Mouse (Mus musculus) gastrocnemius, postnatal 14 days (tissue): ENCODE data around the gene Slc13a2. TPM values are rescaled to one million over a fixed set of nuclear protein-coding genes. Genes with fewer than 3 reads are reported as not detected.

Source experiments
- DNase-seq: peaks from one replicate; pipeline ENCODE4 v3.0.0; 2021; ENCODE audit warnings: mixed read lengths
- intact Hi-C: fragments of 180-260 bp; cut with DNase I; formaldehyde crosslinking; loops from one replicate; pipeline ENCODE4 v1.15.1; 2025; ENCODE audit warnings: low total_unique reads
- total RNA-seq, 2 experiments: library from RNA; stranded (reverse); gene quantifications; 2 replicates each; pipeline ENCODE4 v1.2.3; 2021

Gene Slc13a2
- total RNA-seq, 2 experiments from 2014 or later, result not detected

GRCm38 (mm10) chr11:78360789-78361131, 61.3 kb downstream of the Slc13a2 start:
- no peak for DNase-seq
- intact Hi-C loops, result loop anchor here (2.0 kb wide), 1 partner anchor 34 kb away; no protein-coding TSS in a partner anchor

- intact Hi-C loops, result loop anchor here (2.0 kb wide), 1 partner anchor 35 kb away; no protein-coding TSS in a partner anchor
- DNase-seq, result peak; percentile 70
Observed at GRCm38 (mm10) chr11:78360125-78360788, 61.8 kb downstream of the Slc13a2 start.

DNA sequence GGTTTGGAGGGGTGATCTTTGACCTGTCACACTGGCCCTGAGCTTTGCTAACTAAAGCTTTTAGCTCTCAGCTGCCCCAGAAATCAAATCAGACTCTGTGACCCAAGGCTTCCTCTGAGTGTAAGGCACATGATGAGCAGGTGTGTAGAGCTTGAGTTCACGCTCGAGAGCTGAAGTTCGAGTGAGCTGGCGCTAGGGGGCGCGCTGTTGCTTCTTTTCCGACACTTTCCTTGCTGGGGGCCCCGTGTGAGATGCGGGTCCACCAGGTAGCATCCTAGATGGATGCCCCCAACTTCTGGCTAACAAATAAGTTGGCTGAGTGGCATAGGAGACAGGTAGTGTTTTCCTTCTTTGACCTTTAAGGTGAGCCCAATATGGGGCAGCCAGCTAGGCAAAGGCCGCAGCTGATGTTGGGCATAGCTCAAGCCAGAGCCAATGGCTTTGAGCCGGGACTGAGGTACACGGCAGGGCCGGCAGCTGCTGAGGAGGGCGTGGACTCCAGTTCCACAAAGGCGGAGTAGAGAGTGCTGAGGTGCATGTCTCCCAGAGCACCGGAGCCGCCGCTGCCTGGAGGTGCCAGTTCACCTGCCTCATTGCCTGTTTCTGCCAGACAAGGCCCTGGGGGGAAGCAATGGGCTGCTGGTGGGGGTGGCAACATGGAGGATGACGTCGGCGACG, 63.5 kb downstream of the Slc13a2 start:
- no peak for DNase-seq
- intact Hi-C loops, result no loop called here

- peak; percentile 67 for DNase-seq
- intact Hi-C loops, result no loop called here
Observed at GRCm38 (mm10) chr11:78355471-78356238, 66.4 kb downstream of the Slc13a2 start.

DNA sequence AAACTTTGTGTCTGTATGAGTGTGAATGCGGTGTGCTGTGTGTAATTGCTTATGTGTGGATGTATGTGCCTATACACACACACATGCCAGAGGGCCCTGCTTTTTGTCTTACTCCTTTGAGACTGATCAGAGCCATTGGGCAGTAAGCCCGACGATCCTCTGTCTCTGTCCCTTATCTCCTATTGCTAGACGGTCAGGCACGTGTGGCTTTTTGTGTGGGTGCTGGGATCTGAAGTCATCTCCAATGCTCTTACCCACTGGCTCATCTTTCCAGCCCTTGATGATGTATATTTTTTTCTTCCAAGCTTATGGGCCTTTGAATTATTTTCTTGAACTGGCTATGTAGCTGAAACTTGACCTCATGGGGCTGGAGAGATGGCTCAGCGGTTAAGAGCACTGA, 67.1 kb downstream of the Slc13a2 start:
- no peak for DNase-seq
- intact Hi-C loops, result no loop called here

DNA sequence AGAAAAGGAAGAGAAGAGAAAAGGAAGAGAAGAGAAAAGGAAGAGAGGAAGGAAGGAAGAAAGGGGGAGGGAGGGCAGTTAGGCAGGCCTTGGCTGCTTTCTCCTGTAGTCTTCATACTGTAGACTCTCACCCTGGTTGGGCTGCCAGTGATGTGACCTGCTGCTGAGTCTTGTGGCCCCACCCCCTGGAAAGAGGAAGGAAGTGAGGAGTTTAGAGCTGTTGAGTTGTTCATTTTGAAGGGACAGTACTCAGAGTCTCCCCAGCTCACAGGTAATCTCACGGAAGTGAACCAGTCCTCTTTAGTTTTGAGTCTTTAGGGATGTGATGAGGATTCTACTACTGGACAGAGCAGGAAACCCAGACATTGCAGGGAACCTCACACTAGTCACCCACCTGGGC, 68.9 kb downstream of the Slc13a2 start:
- DNase-seq, result no peak
- intact Hi-C loops, result no loop called here

DNA sequence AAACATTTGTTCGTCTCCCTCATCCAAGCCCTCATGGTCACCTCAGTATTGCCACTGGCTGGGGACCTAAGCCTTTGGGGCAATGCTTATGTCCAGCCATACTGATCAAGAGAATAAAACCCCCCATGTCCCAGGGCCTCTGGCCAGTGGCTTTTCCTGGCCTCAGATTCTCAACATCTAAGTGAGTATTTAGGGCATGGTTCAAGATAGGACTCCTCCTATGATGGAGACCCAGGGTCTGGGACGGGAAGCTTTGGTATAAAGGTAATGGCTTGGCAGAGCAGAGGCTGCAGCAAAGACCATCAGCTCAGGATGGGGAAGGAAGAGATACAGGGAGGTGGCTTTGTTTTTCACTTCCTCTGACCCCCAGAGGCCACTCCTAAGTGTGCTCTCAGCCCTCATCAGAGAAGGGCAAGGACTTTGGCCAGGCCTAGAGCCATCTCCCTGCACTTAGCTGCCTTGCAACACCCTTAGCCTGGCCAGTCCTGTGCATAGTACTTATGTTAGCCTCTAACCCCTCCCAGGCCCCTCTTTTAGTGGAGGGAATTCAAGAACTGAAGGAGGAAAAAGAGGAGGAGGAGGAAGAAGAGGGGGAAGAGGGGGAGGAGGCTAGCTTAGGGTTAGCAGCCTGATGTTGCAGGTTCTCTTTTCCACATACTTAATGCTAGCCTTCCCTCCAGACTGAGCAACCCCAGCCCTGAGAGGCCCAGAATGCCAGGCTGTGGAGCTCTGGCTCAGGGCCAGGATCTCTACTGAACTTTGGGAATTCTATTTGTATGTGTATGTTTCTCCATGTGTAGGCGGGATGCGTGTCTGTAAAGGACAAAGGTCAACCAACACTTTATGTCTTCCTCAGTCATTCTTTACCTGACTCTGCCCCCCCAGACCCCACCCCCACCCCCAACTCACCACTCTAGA, 72.3 kb downstream of the Slc13a2 start:
- no peak for DNase-seq
- intact Hi-C loops, result loop anchor here (5.0 kb wide), 1 partner anchor 82 kb away; no protein-coding TSS in a partner anchor

DNA sequence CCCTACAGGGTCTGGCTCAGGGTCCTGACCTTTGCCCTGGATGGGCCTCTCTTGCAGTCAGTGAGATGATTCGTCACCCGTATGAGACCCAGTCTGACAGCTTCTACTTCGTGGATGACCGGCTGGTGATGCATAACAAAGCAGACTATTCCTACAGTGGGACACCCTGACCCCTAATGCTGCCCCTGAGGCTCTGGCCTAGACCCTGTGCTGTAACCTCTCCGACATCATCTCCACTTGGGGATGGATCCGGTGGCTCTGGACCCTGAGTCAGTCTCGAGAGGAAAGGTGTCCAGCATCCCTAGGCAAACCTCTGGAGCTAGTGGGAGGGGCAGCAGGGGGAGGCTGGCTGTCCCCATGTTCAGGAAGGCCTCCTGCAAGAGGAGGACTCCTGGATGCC, 73.5 kb downstream of the Slc13a2 start:
- intact Hi-C loops, result loop anchor here (5.0 kb wide), 1 partner anchor 81 kb away; no protein-coding TSS in a partner anchor
- DNase-seq, result no peak

- DNase-seq, result no peak
- intact Hi-C loops, result loop anchor here (5.0 kb wide), 1 partner anchor 81 kb away; no protein-coding TSS in a partner anchor
Observed at GRCm38 (mm10) chr11:78347908-78348307, 74.1 kb downstream of the Slc13a2 start.

Other genes with a start within 250 kb of the Slc13a2 start
- gene Nek8, start 245.5 kb downstream of the Slc13a2 start, total RNA-seq, result 1 to 10 TPM; 1.4 to 2.1 TPM
- gene Tlcd1, start 245.5 kb downstream of the Slc13a2 start, total RNA-seq, result 1 to 10 TPM; 3.5 to 4.4 TPM
- 1,000 to 10,000 TPM; 1,019 to 1,174 TPM for gene Rpl23a, start 238.6 kb downstream of the Slc13a2 start, total RNA-seq
- 10 to 100 TPM; 10.2 to 14.1 TPM for gene Rab34, start 233.8 kb downstream of the Slc13a2 start, total RNA-seq
- gene Proca1, start 228.8 kb downstream of the Slc13a2 start, total RNA-seq, result under 1 TPM; 0.47 to 0.92 TPM
- 10 to 100 TPM; 45.1 to 47.5 TPM for gene Sdf2, start 176.5 kb downstream of the Slc13a2 start, total RNA-seq
- 10 to 100 TPM; 25.9 to 26.0 TPM for gene Supt6, start 176.2 kb downstream of the Slc13a2 start, total RNA-seq
- 100 to 1,000 TPM; 157 to 161 TPM for gene 2610507B11Rik, start 160.5 kb downstream of the Slc13a2 start, total RNA-seq
- under 1 TPM; 0.31 to 0.62 TPM for gene BC030499, start 131.4 kb downstream of the Slc13a2 start, total RNA-seq
- 1 to 10 TPM; 5.3 TPM for gene Spag5, start 120.7 kb downstream of the Slc13a2 start, total RNA-seq
- gene Aldoc, start 99.2 kb downstream of the Slc13a2 start, total RNA-seq, result 1 to 10 TPM; 1.5 to 2.1 TPM
- 10 to 100 TPM; 23.1 to 25.1 TPM for gene Pigs, start 93.8 kb downstream of the Slc13a2 start, total RNA-seq
- gene Unc119, start 78.7 kb downstream of the Slc13a2 start, total RNA-seq, result 10 to 100 TPM; 16.1 to 17.8 TPM
- gene Foxn1, start 35.7 kb downstream of the Slc13a2 start, total RNA-seq, result not detected
- 1 to 10 TPM in 1 of 2 experiments, under 1 TPM in 1; 0.95 to 2.1 TPM for gene Slc46a1, start 43.5 kb upstream of the Slc13a2 start, total RNA-seq
- gene Sarm1, start 75.5 kb upstream of the Slc13a2 start, total RNA-seq, result under 1 TPM; 0.55 to 0.72 TPM
- gene Vtn, start 76.9 kb upstream of the Slc13a2 start, total RNA-seq, result 10 to 100 TPM; 24.3 to 31.5 TPM
- not detected for gene Sebox, start 81.2 kb upstream of the Slc13a2 start, total RNA-seq
- gene Tmem199, start 90.0 kb upstream of the Slc13a2 start, total RNA-seq, result 10 to 100 TPM; 13.4 to 15.0 TPM
- gene Poldip2, start 90.0 kb upstream of the Slc13a2 start, total RNA-seq, result 100 to 1,000 TPM; 102 to 113 TPM
- gene Tnfaip1, start 114.1 kb upstream of the Slc13a2 start, total RNA-seq, result 10 to 100 TPM; 33.7 to 36.5 TPM
- 10 to 100 TPM; 18.0 to 25.1 TPM for gene Ift20, start 114.1 kb upstream of the Slc13a2 start, total RNA-seq
- gene Tmem97, start 128.6 kb upstream of the Slc13a2 start, total RNA-seq, result 1 to 10 TPM; 5.4 to 9.7 TPM